Mouse (Mus musculus) MEL (cell line): Measurements from ENCODE around the gene Atl2. TPM values are rescaled to one million over a fixed set of nuclear protein-coding genes. Genes with fewer than 3 reads are reported as not detected.
A peak's percentile ranks its signal among the peaks of the same experiment; 100 is the strongest.

Source experiments
- DNase-seq: peaks from one replicate; pipeline ENCODE4 v3.0.0; 2011; ENCODE audit warnings: low read depth, low spot score
- H3K27ac ChIP-seq: 2 replicates; pipeline ENCODE4 v1.5.1; 2012; ENCODE audit warnings: low read depth, mild to moderate bottlenecking, control low read depth, low read length, moderate library complexity; ENCODE audit not compliant: control insufficient read depth
- H3K27me3 ChIP-seq, 2 experiments: fragments of 150-350 bp in 1 of 2; sonication (generic) in 1 of 2; 2 replicates each; pipeline ENCODE4 v1.6.1; 2012; ENCODE audit warnings: low read length in 2 of 2, mild to moderate bottlenecking in 2 of 2, improper control_type of control experiment in 1 of 2, moderate library complexity in 1 of 2; ENCODE audit not compliant: insufficient read depth in 2 of 2, control insufficient read depth in 1 of 2
- H3K36me3 ChIP-seq, 2 experiments: 2 replicates each; pipeline ENCODE4 v1.6.1; 2012 to 2014; ENCODE audit warnings: low read length in 2 of 2, improper control_type of control experiment in 1 of 2, inconsistent platforms in 1 of 2, mild to moderate bottlenecking in 1 of 2; ENCODE audit not compliant: insufficient read depth in 2 of 2, control insufficient read depth in 1 of 2
- H3K4me1 ChIP-seq, 2 experiments: fragments of 150-350 bp in 1 of 2; sonication (generic) in 1 of 2; 2 replicates each; pipeline ENCODE4 v1.6.1; 2012; ENCODE audit warnings: low read length in 2 of 2, improper control_type of control experiment in 1 of 2, mild to moderate bottlenecking in 1 of 2; ENCODE audit not compliant: insufficient read depth in 2 of 2, control insufficient read depth in 1 of 2
- H3K4me3 ChIP-seq, 2 experiments: fragments of 150-350 bp in 1 of 2; sonication (generic) in 1 of 2; 2 replicates each; pipeline ENCODE4 v1.5.1; 2012; ENCODE audit warnings: low read depth in 2 of 2, low read length in 2 of 2, mild to moderate bottlenecking in 2 of 2, moderate library complexity in 2 of 2, control low read depth in 1 of 2, improper control_type of control experiment in 1 of 2; ENCODE audit not compliant: control insufficient read depth in 1 of 2, insufficient read depth in 1 of 2
- H3K79me2 ChIP-seq: 2 replicates; pipeline ENCODE4 v1.6.1; 2012; ENCODE audit warnings: mild to moderate bottlenecking, low read length, moderate library complexity; ENCODE audit not compliant: control insufficient read depth, poor library complexity, insufficient read depth
- H3K9ac ChIP-seq: 2 replicates; pipeline ENCODE4 v1.6.1; 2012; ENCODE audit warnings: low read depth, mild to moderate bottlenecking, control low read depth, low read length, moderate library complexity; ENCODE audit not compliant: control insufficient read depth, poor library complexity, severe bottlenecking
- H3K9me3 ChIP-seq: fragments of 150-350 bp; sonication (generic); replicated peaks from 2 replicates; pipeline ENCODE4 v1.6.1; 2012; ENCODE audit warnings: mild to moderate bottlenecking, low read length, improper control_type of control experiment, moderate library complexity; ENCODE audit not compliant: insufficient read depth
- BHLHE40 ChIP-seq: IDR thresholded peaks from 2 replicates; pipeline ENCODE4 v1.6.1; 2012; ENCODE audit warnings: low read depth, mild to moderate bottlenecking, inconsistent platforms, low read length, improper control_type of control experiment, borderline replicate concordance
- CTCF ChIP-seq, 3 experiments: IDR thresholded peaks in 2 of 3; conservative IDR thresholded peaks in 1 of 3; 2 replicates each; pipeline ENCODE4 v1.5.1; 2011 to 2012; ENCODE audit warnings: low read length in 3 of 3, low read depth in 2 of 3, mild to moderate bottlenecking in 2 of 3, improper control_type of control experiment in 1 of 3, inconsistent platforms in 1 of 3, mixed read lengths in 1 of 3, moderate library complexity in 1 of 3; ENCODE audit not compliant: control insufficient read depth in 1 of 3, insufficient read depth in 1 of 3, poor library complexity in 1 of 3, severe bottlenecking in 1 of 3
- E2F4 ChIP-seq: IDR thresholded peaks from 2 replicates; pipeline ENCODE4 v1.6.1; 2011; ENCODE audit warnings: low read depth, low read length, improper control_type of control experiment, borderline replicate concordance
- ELF1 ChIP-seq: IDR thresholded peaks from 2 replicates; pipeline ENCODE4 v1.6.1; 2014; ENCODE audit warnings: low read depth, mild to moderate bottlenecking, inconsistent platforms, low read length, improper control_type of control experiment, moderate library complexity
- EP300 ChIP-seq, 2 experiments: IDR thresholded peaks; 2 replicates each; pipeline ENCODE4 v1.6.1; 2011; ENCODE audit warnings: improper control_type of control experiment in 2 of 2, low read length in 2 of 2, low read depth in 1 of 2, mild to moderate bottlenecking in 1 of 2
- GABPA ChIP-seq: IDR thresholded peaks from 2 replicates; pipeline ENCODE4 v1.6.1; 2012; ENCODE audit warnings: low read depth, mild to moderate bottlenecking, inconsistent platforms, low read length, improper control_type of control experiment, moderate library complexity
- JUND ChIP-seq: IDR thresholded peaks from 2 replicates; pipeline ENCODE4 v1.6.1; 2011; ENCODE audit warnings: low read depth, mild to moderate bottlenecking, improper control_type of control experiment, low read length
- MAX ChIP-seq: IDR thresholded peaks from 2 replicates; pipeline ENCODE4 v1.6.1; 2011; ENCODE audit warnings: low read length, improper control_type of control experiment
- MAZ ChIP-seq: IDR thresholded peaks from 2 replicates; pipeline ENCODE4 v1.6.1; 2012; ENCODE audit warnings: low read depth, mild to moderate bottlenecking, inconsistent platforms, low read length, improper control_type of control experiment
- MEF2A ChIP-seq: IDR thresholded peaks from 2 replicates; pipeline ENCODE4 v1.6.1; 2014; ENCODE audit warnings: low read depth, mild to moderate bottlenecking, inconsistent platforms, low read length, improper control_type of control experiment; ENCODE audit not compliant: poor library complexity, insufficient replicate concordance, severe bottlenecking; ENCODE audit errors: extremely low read depth
- MXI1 ChIP-seq: IDR thresholded peaks from 2 replicates; pipeline ENCODE4 v1.6.1; 2011; ENCODE audit warnings: mild to moderate bottlenecking, low read depth, low read length, improper control_type of control experiment
- MYC ChIP-seq: IDR thresholded peaks from 2 replicates; pipeline ENCODE4 v1.6.1; 2011; ENCODE audit warnings: low read depth, mild to moderate bottlenecking, low read length, improper control_type of control experiment, moderate library complexity
- POLR2AphosphoS5 ChIP-seq: IDR thresholded peaks from 2 replicates; pipeline ENCODE4 v1.6.1; 2012; ENCODE audit warnings: low read depth, borderline replicate concordance, mild to moderate bottlenecking, inconsistent platforms, low read length, moderate library complexity, mixed read lengths
- SMC3 ChIP-seq: IDR thresholded peaks from 2 replicates; pipeline ENCODE4 v1.6.1; 2011; ENCODE audit warnings: low read depth, low read length, improper control_type of control experiment
- TCF12 ChIP-seq: IDR thresholded peaks from 2 replicates; pipeline ENCODE4 v1.6.1; 2014; ENCODE audit warnings: low read depth, mild to moderate bottlenecking, inconsistent platforms, low read length, improper control_type of control experiment, moderate library complexity
- UBTF ChIP-seq: IDR thresholded peaks from 2 replicates; pipeline ENCODE4 v1.6.1; 2012; ENCODE audit warnings: low read depth, mild to moderate bottlenecking, inconsistent platforms, low read length, improper control_type of control experiment, moderate library complexity, borderline replicate concordance; ENCODE audit not compliant: insufficient read depth
- USF1 ChIP-seq: IDR thresholded peaks from 2 replicates; pipeline ENCODE4 v1.6.1; 2014; ENCODE audit warnings: low read depth, mild to moderate bottlenecking, inconsistent platforms, low read length, improper control_type of control experiment, moderate library complexity
- USF2 ChIP-seq, 2 experiments: IDR thresholded peaks; 2 replicates each; pipeline ENCODE4 v1.6.1; 2011 to 2012; ENCODE audit warnings: improper control_type of control experiment in 2 of 2, low read length in 2 of 2, borderline replicate concordance in 1 of 2, inconsistent platforms in 1 of 2, low read depth in 1 of 2, mild to moderate bottlenecking in 1 of 2; ENCODE audit not compliant: insufficient read depth in 1 of 2
- ZKSCAN1 ChIP-seq: IDR thresholded peaks from 2 replicates; pipeline ENCODE4 v1.6.1; 2012; ENCODE audit warnings: low read depth, mild to moderate bottlenecking, inconsistent platforms, low read length, improper control_type of control experiment, moderate library complexity
- ZMIZ1 ChIP-seq: IDR thresholded peaks from 2 replicates; pipeline ENCODE4 v1.6.1; 2012; ENCODE audit warnings: low read depth, mild to moderate bottlenecking, inconsistent platforms, low read length, improper control_type of control experiment, moderate library complexity
- polyA plus RNA-seq, 2 experiments: library from polyadenylated mRNA; stranded (reverse) in 1 of 2; unstranded in 1 of 2; fragments of >175 nt in 1 of 2; fragments of >200 nt in 1 of 2; gene quantifications; 2 replicates each; pipeline versions ENCODE4 v1.2.1 to v1.2.4; 2012; ENCODE audit warnings: low replicate concordance in 2 of 2, low read depth in 1 of 2; ENCODE audit not compliant: insufficient read length in 2 of 2, insufficient read depth in 1 of 2, missing spikeins in 1 of 2
- total RNA-seq: library from RNA; depleted of rRNA; stranded (reverse); fragments of 300-350 nt; gene quantifications from 2 replicates; pipeline ENCODE4 v1.2.3, GENCODE M21; 2012

The Atl2 gene
- total and polyA plus RNA-seq, 3 experiments, result 29.5 to 118 (median 43.3) TPM

DNA sequence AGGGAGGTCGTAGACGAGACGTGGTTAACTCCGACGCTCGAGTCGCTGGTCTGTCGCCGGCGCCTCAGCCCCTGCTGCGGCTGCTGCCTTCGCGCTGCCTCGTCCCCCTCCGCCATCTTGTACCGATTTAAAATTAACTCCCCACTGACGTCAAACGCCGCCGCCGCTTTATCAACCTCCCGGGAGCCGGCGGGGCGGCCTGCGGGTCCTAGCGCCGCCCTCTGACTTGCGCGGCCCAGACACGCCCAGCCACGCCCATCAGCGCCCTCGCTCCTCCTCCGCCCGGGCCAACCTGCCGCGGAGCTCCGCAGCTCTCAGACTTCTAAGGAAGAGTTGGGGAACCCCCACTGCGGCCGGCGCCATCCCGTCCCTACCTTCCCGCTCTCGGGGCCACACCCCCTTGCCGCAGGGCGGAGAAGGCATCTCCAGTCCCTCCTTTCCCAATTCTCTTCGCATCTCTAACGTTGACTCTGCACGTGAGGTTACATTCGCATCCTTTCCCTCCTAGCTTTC lies at the start of gene Atl2 (continued):
- peak; percentile 80; the same call in 1 of the 2 replicates for TF ChIP-seq BHLHE40
- TF ChIP-seq ELF1, result no peak
- no peak for TF ChIP-seq GABPA

DNA sequence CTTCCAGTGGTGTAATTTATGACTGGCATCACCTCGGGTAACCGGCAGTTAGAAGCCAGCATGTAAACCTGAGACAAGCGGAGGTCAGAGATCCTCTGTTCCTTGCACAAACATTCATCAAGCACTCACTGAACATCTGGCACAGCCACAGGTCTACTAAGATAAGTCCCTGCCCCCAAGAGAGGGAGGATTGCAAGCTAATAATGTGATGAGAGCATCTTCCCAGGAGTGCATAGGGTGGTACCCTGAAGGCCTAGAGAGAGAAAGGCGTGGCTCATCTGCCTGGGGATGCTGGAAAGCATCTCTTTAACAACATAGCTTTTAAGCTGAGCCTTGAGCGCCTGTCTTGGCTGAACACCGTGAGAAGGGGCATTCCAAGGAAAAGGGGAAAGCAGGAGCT lies 48.9 kb upstream of the Atl2 start:
- no peaks in the 10 kb centered on the region for H3K27me3 ChIP-seq
- DNase-seq, result no peak
- H3K9me3 ChIP-seq, result no peaks in the 10 kb centered on the region
- H3K9ac ChIP-seq, result no peak overlapping the region
- H3K79me2 ChIP-seq, result no peaks in the 10 kb centered on the region
- H3K36me3 ChIP-seq, result peaks cover 0 to 3% of the 10 kb centered on the region in 2 experiments; a peak in 2 of 4 replicates
- no peak overlapping the region for H3K4me3 ChIP-seq
- TF ChIP-seq MYC, result no peak
- no peak for TF ChIP-seq MAX
- TF ChIP-seq CTCF (IDR thresholded peaks at IDR 0.05 in 2 of 3, conservative IDR thresholded peaks at IDR 0.05 in 1 of 3; ENCODE audit: control insufficient read depth in 1 of 3, insufficient read depth in 1 of 3, low read depth in 2 of 3, low read length in 3 of 3, poor library complexity in 1 of 3, severe bottlenecking in 1 of 3), result no peak
- TF ChIP-seq ZKSCAN1, result no peak
- TF ChIP-seq SMC3, result no peak
- TF ChIP-seq JUND, result no peak
- TF ChIP-seq EP300 (IDR thresholded peaks at IDR 0.05; ENCODE audit: low read depth in 1 of 2, low read length in 2 of 2), result no peak
- TF ChIP-seq USF2 (IDR thresholded peaks at IDR 0.05; ENCODE audit: borderline replicate concordance in 1 of 2, insufficient read depth in 1 of 2, low read depth in 1 of 2, low read length in 2 of 2), result no peak
- TF ChIP-seq MXI1, result no peak
- TF ChIP-seq ZMIZ1, result no peak
- no peak for TF ChIP-seq MEF2A
- TF ChIP-seq MAZ, result no peak
- no peak for TF ChIP-seq TCF12
- no peak for TF ChIP-seq E2F4
- H3K4me1 ChIP-seq, result peaks cover 7 to 9% of the 10 kb centered on the region in 2 experiments
- no peak overlapping the region for H3K27ac ChIP-seq

DNA sequence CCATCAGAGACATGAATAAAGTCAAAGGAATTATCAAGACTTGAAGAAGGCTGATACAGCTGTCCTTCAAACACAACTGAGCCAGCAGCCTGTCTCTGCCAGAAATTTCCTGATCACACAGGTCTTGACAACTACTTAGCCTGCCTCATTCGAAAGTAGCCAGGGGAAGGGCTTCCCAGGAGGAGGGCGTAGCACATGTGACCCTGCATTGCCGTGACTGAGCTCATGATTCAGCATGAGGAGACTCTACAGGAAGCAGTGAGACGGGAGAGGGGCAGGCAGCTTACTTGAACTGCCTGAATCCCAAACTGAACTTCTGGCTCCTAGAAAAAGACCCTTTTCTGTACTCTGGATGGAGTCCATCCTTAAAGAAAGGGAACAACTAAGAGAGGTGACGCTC lies 46.5 kb upstream of the Atl2 start:
- Histone ChIP-seq H3K9ac (no peak overlapping the region), H3K27me3 (no peaks in the 10 kb centered on the region), H3K9me3 (no peaks in the 10 kb centered on the region), H3K79me2 (no peaks in the 10 kb centered on the region), H3K36me3 (peaks cover 0 to 15% of the 10 kb centered on the region in 2 experiments; a peak in 2 of 4 replicates), H3K4me1 (peaks cover 9 to 26% of the 10 kb centered on the region in 2 experiments; a peak in 3 of 4 replicates), H3K4me3 (no peak overlapping the region), H3K27ac (no peak overlapping the region)
- DNase-seq, result no peak
- no peak for TF ChIP-seq POLR2AphosphoS5
- no peak for TF ChIP-seq USF1
- TF ChIP-seq UBTF, result no peak
